Mouse (Mus musculus) cerebellum, postnatal 4 days (tissue): ENCODE measurements around the gene Wdr11.

Experiments used
- DNase-seq, 2 experiments: peaks; one replicate each; pipeline ENCODE4 v3.0.0; 2022; ENCODE audit warnings: low spot score in 2 of 2, mixed read lengths in 1 of 2

Wdr11 gene

DNA sequence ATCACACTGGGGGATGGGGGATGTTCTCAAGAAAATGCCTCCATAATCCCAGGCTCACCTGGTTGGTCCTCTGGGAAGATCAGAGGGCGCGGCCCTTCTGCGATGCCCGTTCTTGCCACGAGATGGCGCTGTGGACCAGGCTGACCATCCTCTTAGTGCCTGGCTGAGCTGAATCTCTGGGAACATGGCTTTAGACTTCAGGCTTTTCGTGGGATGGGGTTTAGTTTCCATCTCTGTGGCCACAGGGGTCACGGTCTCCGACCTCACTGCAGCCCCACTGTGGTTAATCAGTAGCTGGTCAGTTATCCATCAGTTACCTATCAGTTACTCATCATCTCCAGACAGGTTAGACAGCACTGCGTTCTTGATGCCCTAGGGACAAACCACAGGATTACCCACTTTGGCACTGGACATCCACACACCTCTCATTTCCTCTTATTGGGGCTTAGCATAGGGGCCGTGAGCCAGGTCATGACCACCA lies 62.2 kb downstream of the Wdr11 start:
- DNase-seq: peak; percentile 86 to 93

DNA sequence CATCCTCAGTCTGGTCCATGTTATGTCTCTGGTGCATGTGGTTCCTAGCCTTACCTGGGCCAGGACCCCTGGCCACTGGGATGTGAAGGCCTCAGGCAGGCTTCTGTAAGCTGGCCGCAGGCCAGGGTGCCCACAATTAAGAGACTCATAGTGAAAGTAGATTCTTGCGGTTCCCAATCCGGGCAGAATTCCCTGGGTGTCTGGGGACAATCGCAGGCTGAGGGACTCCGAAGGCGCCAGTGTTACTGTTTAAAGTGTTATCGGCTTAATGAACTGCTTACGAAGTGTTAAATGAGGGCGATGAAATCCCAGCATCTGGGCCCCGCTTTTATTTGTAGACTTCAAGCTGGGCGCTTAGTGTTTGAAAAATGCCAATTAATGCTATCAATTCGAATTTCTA lies 63.3 kb downstream of the Wdr11 start:
- no peak for DNase-seq

DNA sequence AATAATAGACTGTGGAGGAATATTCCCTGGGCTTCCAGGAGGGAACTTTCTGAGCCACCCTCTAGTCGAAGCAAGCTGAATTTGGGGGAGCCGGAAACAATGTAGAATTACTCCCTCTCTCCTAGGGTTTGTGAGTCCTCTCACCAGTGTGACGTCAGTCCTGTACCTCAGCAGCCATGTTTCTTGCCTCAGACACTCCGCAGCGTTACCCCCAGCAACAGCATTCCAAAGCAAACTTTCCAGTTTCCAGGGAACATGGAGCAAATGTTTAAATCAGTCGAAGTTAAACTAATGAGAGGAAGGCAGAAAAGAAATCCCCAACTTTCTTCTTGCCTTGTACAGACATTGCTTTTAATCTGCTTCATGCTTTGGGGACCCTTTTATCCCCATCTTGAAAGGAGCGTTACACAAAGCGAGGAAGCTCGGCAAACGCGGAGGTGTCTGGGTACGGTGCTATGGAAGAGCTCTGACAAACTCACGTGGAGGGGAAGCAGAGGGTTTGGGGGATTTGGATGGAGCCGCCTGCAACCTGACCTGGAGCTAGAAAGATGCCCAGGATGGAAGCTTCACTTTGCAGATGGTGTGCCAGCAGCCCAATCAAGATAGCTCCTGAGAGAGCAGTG lies 64.1 kb downstream of the Wdr11 start:
- no peak for DNase-seq

DNA sequence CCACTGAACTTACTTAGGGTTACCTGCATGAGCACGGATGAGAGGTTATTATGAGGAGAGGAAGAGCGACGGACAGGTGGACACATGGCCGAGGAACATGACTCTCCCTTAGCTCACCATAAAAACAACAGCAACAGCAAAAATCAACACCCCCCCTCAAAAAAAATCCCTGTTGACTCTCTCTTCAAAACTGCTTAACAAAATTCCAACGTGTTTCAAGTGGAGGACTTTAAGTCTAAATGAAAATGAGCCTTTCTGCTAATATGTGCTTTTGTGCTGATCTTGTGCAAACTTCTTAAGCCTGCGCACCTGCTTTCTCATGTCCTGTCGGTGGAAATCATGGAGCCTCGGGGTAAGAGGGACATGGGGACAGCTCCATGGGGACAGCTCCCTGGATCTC lies 66.2 kb downstream of the Wdr11 start:
- no peak for DNase-seq

DNA sequence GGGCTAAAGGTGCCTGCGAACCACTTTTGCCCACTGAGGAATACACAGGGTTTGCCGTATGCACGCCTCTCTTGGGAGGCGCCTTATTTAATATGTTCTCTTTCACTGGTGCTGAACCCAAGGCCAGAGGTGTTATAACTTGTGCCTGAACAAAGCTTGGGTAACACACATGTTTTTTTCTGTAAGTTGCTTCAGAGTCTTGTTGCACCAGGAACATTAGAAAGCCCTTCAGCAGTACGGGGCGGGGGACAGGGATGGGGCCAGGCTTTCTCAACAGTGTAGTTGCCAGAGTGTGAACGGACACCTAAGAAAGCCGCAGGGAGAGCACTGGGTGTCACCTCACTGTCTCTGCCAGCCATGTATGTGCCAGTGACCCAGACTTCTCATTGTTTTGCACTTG lies 68.1 kb downstream of the Wdr11 start:
- no peak for DNase-seq

DNA sequence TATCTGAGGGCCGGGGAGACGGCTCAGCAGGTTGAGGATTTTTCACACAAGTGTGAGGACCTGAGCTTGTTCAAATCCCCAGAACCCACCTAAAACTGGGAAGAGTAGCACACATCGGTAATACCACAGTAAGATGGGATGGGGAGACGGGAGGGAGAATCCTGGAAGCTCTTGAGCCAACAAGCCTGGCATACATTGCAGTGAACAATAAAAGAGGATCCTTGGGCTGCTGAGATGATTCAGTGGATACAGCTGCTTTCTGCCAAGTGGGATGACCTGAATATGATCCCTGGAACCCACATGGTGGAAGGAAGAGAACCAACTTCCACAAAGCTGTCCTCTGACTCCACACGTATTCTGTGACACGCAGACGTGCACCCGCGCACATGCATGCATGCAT lies 68.9 kb downstream of the Wdr11 start:
- no peak for DNase-seq

DNA sequence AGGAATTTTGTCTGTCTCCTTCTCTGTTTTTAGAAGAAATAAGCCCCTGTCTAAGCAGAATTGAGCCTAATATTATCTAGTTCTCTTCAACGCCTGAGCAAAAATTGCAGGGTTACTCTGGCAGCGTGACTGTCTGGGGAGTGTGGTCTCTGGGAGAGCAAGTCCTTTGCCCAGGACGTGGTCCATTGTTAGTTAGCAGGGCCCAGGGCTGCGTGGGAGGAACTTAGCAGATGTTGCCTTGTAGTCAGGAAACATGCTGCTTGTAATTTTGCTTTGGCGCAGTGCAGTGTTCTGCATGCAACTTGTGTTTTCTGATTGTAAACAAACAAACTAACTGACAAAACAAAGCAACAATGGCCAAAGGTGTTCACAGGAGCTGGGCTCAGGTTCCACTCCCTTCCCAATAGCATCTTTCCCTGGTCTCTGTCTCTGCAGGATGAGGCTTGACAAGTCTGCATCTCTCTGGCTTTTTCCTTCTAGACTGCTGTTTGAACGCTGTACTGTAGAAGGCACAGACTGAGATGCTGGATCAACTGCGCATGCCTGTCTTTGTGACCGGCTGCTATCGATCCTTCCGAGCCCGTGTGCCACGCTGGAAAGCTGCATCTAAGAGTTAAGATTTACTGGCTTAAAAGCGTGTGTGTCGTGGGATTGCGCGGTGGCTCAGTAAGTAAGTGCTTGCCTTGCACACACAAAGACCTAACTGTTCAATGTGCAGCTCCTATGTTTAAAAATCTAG lies 70.6 kb downstream of the Wdr11 start:
- DNase-seq: no peak

DNA sequence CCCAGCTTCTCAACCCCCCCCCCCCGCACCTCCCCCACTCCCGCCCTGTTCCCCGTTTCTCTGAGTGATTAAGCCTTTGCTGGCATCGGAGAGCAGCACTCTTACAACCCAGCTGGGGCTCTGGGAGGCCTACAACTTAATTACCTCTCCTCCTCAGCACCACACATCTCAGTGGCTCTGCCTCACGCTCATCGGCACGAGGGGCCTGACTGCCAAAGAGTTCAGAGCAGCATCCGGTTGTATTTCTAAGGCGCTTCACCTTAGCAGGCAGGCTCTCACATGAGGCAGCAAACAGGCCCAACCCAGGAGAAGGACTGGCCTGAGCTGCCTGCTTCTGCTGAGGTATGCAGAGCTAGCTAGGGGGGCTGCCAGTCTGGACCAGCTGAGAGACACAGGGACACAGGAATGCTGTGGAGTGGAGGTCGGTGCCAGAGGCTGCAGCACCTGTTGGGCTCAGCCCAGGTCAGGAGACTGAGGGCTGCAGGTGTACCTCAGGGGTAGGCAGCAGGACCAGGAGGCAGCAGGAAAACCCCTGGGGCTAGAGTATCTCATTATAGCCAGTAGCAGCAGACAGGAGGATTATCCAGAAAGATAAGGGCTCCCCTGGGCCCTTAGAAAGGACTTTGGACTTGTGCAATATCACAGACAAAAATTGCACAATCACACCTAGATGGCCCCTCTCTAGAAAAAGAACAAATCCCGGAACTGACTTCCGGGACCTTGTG lies 72.3 kb downstream of the Wdr11 start:
- no peak for DNase-seq

DNA sequence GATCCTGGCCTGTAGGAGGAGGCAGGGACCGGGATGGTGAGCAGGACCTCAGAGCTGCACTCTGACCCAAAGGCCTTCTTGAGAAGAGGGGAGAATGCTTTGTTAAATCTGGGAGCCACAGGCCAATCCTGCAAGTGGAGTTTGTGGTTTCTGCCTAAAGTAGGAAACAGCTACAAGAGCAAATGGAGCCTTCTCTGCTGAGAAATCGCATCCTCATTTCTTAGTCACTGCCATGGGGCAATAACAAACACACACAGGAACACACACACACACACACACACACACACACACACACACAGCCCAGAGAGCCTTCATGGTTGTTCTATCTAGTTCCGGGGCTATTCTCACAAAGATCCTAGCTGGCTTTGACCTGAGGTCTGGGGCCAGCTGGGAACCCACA lies 73.7 kb downstream of the Wdr11 start:
- DNase-seq: no peak

DNA sequence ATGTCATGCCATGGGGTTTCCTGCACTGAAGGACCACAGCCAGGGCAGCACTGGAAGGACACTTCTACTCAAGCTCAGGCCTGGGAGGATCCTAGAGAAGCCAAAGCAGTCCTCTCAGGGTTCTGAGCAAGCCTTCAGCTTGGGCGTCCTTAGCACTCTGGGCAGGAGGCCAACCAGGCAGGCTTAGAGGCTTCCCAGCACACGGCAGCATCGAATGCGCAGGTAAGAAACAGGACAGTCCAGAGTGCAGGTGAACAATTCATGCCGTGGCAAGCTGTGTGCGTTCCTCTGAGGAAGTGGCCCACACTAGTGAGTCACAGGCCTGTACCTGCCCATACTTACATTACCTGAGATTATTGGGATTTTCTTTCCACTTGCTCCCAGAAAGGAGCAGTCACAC lies 74.3 kb downstream of the Wdr11 start:
- DNase-seq: no peak

DNA sequence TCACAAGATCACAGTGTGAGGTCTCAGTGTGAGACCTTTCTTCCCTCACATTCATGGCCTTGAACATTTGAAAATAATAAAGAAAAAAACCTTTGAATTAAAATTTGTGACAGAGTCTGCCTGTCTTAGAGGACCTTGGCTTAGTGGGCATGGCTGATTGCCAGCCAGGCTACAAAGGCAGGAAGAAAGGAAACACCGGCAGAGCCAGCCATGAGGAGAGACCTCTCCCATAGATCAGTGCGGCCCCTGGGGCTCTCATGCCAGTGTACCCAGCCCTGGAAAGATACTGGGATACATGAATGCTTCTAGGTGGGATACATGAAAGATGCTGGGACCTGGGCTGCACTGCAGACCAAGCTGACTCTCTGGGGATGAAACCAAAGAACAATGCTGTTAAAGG lies 74.9 kb downstream of the Wdr11 start:
- no peak for DNase-seq

DNA sequence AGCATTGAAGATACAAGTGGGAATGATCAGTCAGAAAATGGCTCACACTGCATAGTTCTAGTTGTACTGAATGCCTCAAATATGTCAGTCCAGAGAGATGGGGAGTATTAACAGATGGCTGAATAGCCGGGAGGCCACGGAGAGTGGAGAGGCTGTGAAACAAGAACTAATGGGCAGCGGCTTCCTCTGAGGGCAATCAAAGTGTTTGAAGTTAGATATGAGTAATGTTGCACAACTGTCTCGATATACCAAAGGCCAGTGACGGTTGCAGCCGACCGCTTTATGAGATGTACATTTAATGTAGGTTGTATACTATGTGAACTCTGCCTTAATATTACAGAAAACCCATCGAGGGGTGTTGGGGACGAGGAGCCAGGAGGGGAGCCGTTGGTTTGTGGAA lies 78.6 kb downstream of the Wdr11 start:
- DNase-seq: no peak

DNA sequence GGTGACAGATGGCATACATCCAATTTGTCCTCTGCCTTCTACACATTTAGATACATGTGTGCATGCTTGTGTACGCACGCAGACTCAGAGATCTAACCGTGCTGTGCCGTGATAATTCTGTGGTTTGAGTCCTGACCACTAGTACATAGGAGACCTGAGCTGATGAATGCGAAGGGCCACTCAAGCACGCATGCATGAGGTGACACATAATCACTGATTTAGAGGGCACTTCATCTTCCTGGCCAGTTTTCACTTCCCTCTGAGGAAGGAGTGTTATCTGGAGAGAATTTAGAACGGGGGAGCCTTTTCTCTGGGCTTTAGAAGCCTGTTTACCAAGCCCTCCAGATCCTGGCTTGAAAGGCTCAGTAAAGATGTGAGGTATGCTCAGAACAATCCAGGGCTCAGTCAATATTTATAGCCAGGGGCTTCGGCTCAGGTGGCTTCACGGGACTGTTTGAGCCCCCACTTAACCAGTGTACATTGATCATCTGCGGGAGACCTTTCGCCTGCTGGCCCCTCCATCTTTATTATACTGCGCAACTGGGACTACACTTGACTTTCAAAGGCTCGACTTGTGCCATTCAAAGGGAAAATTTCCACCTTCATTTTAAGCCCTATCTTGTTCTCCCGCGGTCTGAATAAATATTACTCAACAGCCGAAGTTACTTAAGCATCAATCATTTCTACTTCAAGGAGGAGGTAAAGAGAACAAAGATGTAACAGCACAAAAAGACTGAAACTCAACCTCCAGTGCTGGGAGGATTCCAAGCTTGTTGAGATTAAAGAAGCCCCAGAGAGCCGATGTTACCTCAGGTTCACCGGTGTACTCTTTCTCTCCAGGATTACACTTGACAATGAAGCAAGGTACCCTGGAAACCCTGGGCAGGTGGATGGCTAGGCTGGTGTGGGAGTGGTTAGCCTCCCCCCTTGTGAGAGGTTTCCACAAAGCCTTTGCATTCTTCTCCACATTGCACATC lies 80.3 kb downstream of the Wdr11 start:
- DNase-seq: no peak

DNA sequence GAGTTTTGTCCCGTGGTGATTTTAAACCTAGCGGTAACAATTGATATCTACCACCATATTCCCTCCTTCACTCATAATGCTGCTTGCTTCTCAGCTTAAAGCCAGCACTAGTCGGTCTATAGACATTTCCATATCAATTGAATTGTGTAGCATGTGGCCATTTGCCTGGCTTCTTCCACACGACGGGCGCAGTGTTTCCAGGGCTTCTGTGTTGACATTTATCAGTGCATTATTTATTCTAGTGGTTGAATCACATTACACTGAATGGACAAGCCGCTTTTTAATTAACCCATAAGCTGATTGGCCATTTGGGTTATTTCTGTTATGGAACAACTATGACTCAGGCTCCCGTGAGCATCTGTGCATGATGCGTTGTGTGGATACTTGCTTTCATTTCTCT lies 82.1 kb downstream of the Wdr11 start:
- DNase-seq: no peak

DNA sequence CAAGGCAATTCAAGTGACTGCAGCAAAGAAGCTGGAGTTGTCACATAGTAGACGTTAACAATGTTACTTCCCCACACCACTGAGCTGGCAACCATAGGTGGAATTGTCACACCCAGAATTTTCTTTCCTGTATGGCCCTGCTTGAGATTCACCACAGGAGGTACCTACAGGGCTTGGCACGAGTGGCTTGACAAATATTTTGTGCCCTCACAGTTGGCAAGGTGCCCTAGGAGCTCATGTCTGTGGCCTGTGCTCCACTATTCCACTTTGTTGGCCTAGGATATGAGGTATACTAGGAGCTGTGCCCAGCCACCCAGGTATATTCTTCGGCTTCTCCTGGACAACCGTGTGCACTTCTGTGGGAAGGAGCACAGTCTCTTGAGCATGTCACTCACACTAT lies 82.9 kb downstream of the Wdr11 start:
- DNase-seq: no peak

DNA sequence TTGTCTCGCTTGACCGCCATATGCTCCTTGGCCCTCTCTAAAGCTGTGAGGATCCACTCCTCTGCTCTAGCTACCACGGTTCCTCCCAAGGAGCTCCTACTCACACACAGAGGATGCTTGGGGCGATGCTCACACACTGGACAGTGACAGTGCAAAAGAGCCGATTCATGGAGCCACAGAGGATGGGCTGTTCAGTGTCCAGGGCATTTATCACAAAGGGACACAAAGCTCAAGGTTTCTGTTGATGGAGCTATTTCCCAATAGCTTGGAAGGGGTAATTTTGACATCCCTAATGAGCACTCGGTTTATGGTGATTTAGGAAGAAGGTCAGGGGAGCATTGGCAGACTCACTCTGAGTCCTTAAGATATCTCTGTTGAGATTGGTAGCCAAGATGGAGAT lies 84.2 kb downstream of the Wdr11 start:
- DNase-seq: no peak

DNA sequence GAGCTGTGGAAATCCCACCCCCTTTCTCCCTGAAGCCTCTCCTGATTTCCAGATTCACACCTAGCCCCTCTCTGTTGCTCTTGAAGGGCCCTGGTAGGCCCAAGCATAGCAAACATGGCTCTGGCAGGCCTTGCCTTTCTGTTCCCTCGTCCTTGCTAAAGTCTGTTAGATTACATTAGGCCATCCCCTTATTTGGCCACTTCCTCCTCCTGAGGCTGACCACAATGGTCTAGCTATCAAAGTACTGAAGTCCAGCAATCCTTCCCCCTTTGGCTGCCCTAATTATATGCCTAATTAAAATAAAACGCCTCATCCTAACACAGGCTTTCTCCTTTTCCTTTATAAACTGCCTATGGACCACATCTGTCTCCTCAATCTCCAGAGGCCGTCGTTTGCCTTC lies 85.5 kb downstream of the Wdr11 start:
- no peak for DNase-seq

DNA sequence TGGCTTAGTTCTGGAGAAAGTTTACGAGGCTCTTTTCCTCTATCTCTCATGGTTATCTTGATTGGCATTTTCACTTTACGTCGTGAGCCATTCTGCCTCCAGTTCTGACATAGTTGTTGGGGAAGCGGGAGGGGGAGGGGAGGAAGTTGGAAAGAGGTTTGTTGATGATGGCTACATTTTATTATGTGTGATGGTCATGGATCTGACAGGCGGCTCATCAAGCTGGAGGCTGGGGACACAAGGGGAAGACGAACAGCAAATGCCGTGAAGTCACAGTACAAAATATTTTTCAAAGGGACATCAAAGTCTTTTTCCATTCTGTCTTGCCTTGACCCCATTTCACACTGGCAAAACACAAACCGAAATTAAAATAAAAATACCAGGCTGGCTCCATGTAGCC lies 86.8 kb downstream of the Wdr11 start:
- no peak for DNase-seq

DNA sequence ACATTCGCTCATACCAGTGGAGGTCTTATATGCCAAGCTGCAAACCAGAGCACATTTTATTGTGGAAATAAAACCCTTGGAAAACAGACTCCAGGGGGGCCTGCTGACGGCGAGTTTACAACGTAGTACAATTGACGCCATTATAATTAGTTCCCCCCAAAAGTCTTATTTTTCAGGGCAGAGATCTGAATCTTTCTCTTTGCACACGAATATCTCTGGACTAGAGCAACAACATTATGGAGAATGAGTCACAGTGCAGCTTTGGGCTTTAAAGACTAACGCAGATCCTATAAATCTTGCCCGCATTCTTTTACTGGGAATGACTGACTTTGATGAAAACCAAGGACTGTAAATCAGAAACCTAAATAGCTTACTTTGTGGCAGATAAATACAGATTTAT lies 87.3 kb downstream of the Wdr11 start:
- DNase-seq: no peak

DNA sequence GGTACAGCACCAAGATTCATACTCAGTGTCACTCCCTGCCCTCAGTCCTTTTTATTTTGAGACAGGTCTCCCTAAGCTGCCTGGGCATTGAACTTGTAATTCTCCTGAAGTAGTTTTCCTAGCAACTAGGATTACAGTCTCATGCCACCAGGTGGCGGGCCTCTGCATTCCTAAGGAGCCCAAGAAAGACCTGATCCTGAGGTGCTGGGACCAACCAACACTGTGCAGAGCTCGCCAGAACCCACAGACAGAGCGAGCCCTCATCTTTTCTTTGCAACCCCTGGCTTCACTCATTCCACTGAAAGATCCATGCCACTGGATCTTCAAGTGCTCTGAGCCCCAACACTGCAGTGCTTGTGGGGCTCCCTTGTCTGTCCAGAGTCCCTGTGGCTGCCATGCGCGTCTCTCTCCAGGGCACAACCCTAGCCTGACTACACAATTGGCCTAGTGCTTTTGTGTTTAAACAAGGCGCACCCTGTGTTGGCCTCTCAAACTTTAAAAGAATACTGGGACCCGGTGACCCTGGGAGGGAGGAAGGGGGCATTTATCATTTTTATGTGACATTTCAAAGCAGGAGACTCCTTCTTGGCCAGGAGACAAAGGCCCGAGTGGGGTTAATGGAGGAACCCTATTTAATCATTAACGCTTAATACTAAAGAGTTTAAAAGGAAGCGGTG lies 89.0 kb downstream of the Wdr11 start:
- no peak for DNase-seq

DNA sequence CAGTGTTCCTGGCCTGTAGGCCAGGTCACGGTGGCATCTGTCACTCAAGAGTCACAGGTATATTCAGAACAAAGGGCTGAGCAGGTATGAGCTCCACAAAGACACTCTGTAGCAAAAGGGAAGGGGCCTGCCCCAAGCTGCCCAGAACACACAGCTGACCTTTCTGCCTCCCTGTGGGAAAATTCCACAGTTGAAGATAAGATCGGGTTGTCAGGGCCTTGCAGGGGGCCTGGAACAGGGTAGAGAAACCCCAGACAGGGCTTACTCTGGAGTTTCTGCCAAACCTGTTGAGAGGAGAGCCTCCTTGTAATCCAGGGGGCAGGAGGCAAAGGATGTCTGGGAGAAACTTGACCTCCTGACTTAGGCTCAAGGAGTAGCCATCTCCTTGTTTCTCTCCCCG lies 90.9 kb downstream of the Wdr11 start:
- no peak for DNase-seq
